12 mouse cellular contexts compared by ENCODE assay signal in the genomic region with DNA sequence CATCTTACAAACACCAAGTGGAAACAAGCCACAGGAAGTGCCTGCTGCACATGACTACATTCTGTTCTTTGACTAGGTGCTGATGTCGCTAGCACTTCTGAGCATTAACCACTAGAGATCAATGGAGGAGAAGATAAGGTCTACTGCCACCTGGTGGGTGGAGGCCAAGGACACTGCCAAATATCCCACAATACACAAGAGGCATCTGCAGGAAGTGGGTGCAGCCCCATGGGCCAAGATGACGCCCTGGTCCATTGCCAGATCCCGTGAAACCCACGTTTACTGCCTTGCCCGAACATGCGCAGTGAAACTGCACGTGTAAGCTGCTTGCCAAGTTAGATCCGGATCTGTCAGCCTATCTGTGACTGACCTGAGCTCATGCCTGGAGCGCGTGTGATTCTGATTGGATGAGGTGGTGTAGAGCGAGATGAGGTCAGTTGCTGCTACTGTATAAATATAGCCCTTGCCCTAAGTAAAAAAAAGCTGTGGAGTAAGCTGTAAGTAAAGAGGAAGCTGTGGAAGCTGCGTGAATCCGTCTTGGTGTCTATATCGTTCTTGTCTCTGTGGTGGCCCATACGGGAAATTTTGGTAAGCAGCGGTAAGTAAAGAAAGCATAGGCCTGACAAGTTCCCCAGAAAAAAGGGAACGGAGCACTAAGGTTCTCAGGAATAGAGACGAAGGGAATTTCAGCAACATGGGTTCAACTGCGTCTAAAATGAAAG.
DNase-seq lines count a peak whose midpoint lies in the region; ATAC-seq and TF ChIP-seq lines count a peak whose summit lies in the region.
"Had no signal": no experiment of that assay in that cellular context is flagged by ENCODE, and none has a peak within 500 bp of the region (broad histone marks: within the 10 kb centered on the region; RNA-seq: fewer than 3 reads in every experiment).

No protein-coding gene starts in this region.

- 95% methylated on average over 19 of the region's 19 CpGs for WGBS in forebrain, postnatal 0 days
- 96% methylated on average over 19 of the region's 19 CpGs for WGBS in forebrain, embryonic 14.5 days
- WGBS in lung, postnatal 0 days: 93% methylated on average over 19 of the region's 19 CpGs

- no peak overlapping the region for H3K9ac ChIP-seq in forebrain, postnatal 0 days
- H3K9ac ChIP-seq in forebrain, embryonic 14.5 days (ENCODE audit: low read length): no peak overlapping the region
- no peak overlapping the region for H3K9ac ChIP-seq in lung, postnatal 0 days (replicated peaks; ENCODE audit: low read depth)
- H3K9ac ChIP-seq: stomach, embryonic 15.5 days had no signal

- TF ChIP-seq CTCF in forebrain, postnatal 0 days (IDR thresholded peaks at IDR 0.05; ENCODE audit: low read depth): peak; percentile 55
- TF ChIP-seq CTCF in lung, postnatal 0 days (IDR thresholded peaks at IDR 0.05): peak; percentile 55

- no peak for DNase-seq in forebrain, postnatal 0 days
- DNase-seq in forebrain, embryonic 14.5 days (ENCODE audit: low spot score): no peak
- DNase-seq in lung, postnatal 0 days (ENCODE audit: low spot score): no peak
- DNase-seq in lung, postnatal 25 days (ENCODE audit: low spot score): no peak
- DNase-seq in adipocyte (ENCODE audit: low spot score): peak; percentile 16
- peak; percentile 7 for DNase-seq in mesoderm, embryonic 11.5 days (ENCODE audit: low read depth, low spot score)
- DNase-seq in frontal cortex, adult 2 months (ENCODE audit: extremely low spot score in 1 of 2, low spot score in 1 of 2): no peak

- no peak overlapping the region for H3K4me3 ChIP-seq in forebrain, postnatal 0 days (ENCODE audit: low read depth, low read length)
- H3K4me3 ChIP-seq in forebrain, embryonic 14.5 days (ENCODE audit: low read depth, low read length): no peak overlapping the region
- H3K4me3 ChIP-seq in lung, postnatal 0 days (ENCODE audit: low read depth, low read length): no peak overlapping the region
- H3K4me3 ChIP-seq: forebrain, embryonic 10.5 days; hindbrain, embryonic 10.5 days; myocyte; stomach, embryonic 15.5 days had no signal

- H3K4me2 ChIP-seq in forebrain, postnatal 0 days (ENCODE audit: low read depth): no peak overlapping the region
- H3K4me2 ChIP-seq in forebrain, embryonic 14.5 days (ENCODE audit: low read length): no peak overlapping the region
- no peak overlapping the region for H3K4me2 ChIP-seq in lung, postnatal 0 days (replicated peaks; ENCODE audit: low read depth, low read length)
- H3K4me2 ChIP-seq: stomach, embryonic 15.5 days had no signal

- H3K27ac ChIP-seq in forebrain, postnatal 0 days (ENCODE audit: low read depth, low read length): no peak overlapping the region
- no peak overlapping the region for H3K27ac ChIP-seq in forebrain, embryonic 14.5 days (ENCODE audit: low read depth, low read length)
- H3K27ac ChIP-seq in lung, postnatal 0 days (ENCODE audit: low read length): no peak overlapping the region
- H3K27ac ChIP-seq: forebrain, embryonic 10.5 days; hindbrain, embryonic 10.5 days; stomach, embryonic 15.5 days had no signal

- TF ChIP-seq EP300 in lung, postnatal 0 days (IDR thresholded peaks at IDR 0.05): no peak

- ATAC-seq in forebrain, postnatal 0 days: peak; percentile 25; the same call in 1 of the 2 replicates
- ATAC-seq in forebrain, embryonic 14.5 days: no peak
- ATAC-seq in lung, postnatal 0 days: no peak
- ATAC-seq in cerebellum, adult (ENCODE audit: insufficient number of reproducible peaks, low FRiP score, low TSS enrichment): no peak

- H3K4me1 ChIP-seq in forebrain, postnatal 0 days (ENCODE audit: insufficient read depth): no peaks in the 10 kb centered on the region
- no peaks in the 10 kb centered on the region for H3K4me1 ChIP-seq in forebrain, embryonic 14.5 days (ENCODE audit: control insufficient read depth, insufficient read depth, low read length)
- H3K4me1 ChIP-seq in lung, postnatal 0 days (ENCODE audit: insufficient read depth, low read depth, low read length): no peaks in the 10 kb centered on the region
- H3K4me1 ChIP-seq: forebrain, embryonic 10.5 days; hindbrain, embryonic 10.5 days; stomach, embryonic 15.5 days had no signal

- no peaks in the 10 kb centered on the region for H3K9me3 ChIP-seq in forebrain, postnatal 0 days (ENCODE audit: low read length)
- peaks cover 8% of the 10 kb centered on the region; the same call in 1 of the 2 replicates for H3K9me3 ChIP-seq in forebrain, embryonic 14.5 days (replicated peaks; ENCODE audit: control insufficient read depth, low read length)
- no peaks in the 10 kb centered on the region for H3K9me3 ChIP-seq in lung, postnatal 0 days (ENCODE audit: low read length)
- H3K9me3 ChIP-seq: stomach, embryonic 15.5 days had no signal

- H3K36me3 ChIP-seq in forebrain, postnatal 0 days (ENCODE audit: insufficient read depth): peaks cover 73% of the 10 kb centered on the region
- H3K36me3 ChIP-seq in forebrain, embryonic 14.5 days (ENCODE audit: control insufficient read depth, insufficient read depth, low read length): peaks cover 63% of the 10 kb centered on the region
- H3K36me3 ChIP-seq in lung, postnatal 0 days (ENCODE audit: insufficient read depth, low read length): peaks cover 42% of the 10 kb centered on the region

- H3K27me3 ChIP-seq in forebrain, postnatal 0 days (ENCODE audit: insufficient read depth, low read length): no peaks in the 10 kb centered on the region
- H3K27me3 ChIP-seq in forebrain, embryonic 14.5 days (replicated peaks; ENCODE audit: control insufficient read depth, insufficient read depth, low read length): no peaks in the 10 kb centered on the region
- H3K27me3 ChIP-seq in lung, postnatal 0 days (replicated peaks; ENCODE audit: insufficient read depth, low read length): no peaks in the 10 kb centered on the region
- H3K27me3 ChIP-seq: stomach, embryonic 15.5 days had no signal

Comparison
In these comparisons a context has a peak if more than half of its experiments do, and no peak if none do; other contexts are left out.
1. DNase-seq: peak in adipocyte (single experiment) and mesoderm, embryonic 11.5 days (single experiment); none in forebrain, postnatal 0 days (single experiment), forebrain, embryonic 14.5 days (single experiment), lung, postnatal 0 days (single experiment), lung, postnatal 25 days (single experiment) and frontal cortex, adult 2 months (0 of 2).